Mouse (Mus musculus) testis, adult 2 months (tissue): ENCODE data around the gene Mdc1. TPM values are rescaled to one million over a fixed set of nuclear protein-coding genes. Genes with fewer than 3 reads are reported as not detected.

Experiments
- H3K27ac ChIP-seq: fragments of 200-500 bp; 2 replicates; pipeline ENCODE4 v1.5.1; 2012; ENCODE audit warnings: low read depth, low read length; ENCODE audit not compliant: control insufficient read depth, insufficient read depth
- H3K27me3 ChIP-seq: fragments of 200-500 bp; 2 replicates; pipeline ENCODE4 v1.6.1; 2012; ENCODE audit warnings: mild to moderate bottlenecking, low read length, moderate library complexity; ENCODE audit not compliant: control insufficient read depth, insufficient read depth
- H3K36me3 ChIP-seq: fragments of 200-500 bp; 2 replicates; pipeline ENCODE4 v1.6.1; 2012; ENCODE audit warnings: mild to moderate bottlenecking, low read length; ENCODE audit not compliant: control insufficient read depth, insufficient read depth
- H3K4me1 ChIP-seq: fragments of 200-500 bp; 2 replicates; pipeline ENCODE4 v1.6.1; 2012; ENCODE audit warnings: low read length; ENCODE audit not compliant: control insufficient read depth, insufficient read depth
- H3K4me3 ChIP-seq: fragments of 200-500 bp; 2 replicates; pipeline ENCODE4 v1.5.1; 2012; ENCODE audit warnings: low read depth, mild to moderate bottlenecking, low read length, moderate library complexity, mixed read lengths; ENCODE audit not compliant: control insufficient read depth
- CTCF ChIP-seq: fragments of 200-500 bp; IDR thresholded peaks from 2 replicates; pipeline ENCODE4 v1.5.1; 2012; ENCODE audit warnings: low read depth, mild to moderate bottlenecking, inconsistent platforms, low read length, moderate library complexity; ENCODE audit not compliant: control insufficient read depth, insufficient read depth, insufficient replicate concordance
- POLR2A ChIP-seq: fragments of 200-500 bp; IDR thresholded peaks from 2 replicates; pipeline ENCODE4 v1.6.1; 2012; ENCODE audit warnings: low read depth, mild to moderate bottlenecking, inconsistent platforms, low read length, moderate library complexity; ENCODE audit not compliant: control insufficient read depth
- polyA plus RNA-seq: library from polyadenylated mRNA; depleted of rRNA; stranded (reverse); fragments of >200 nt; gene quantifications from 2 replicates; pipeline ENCODE4 v1.2.3, GENCODE M21; 2012

The Mdc1 gene
- polyA plus RNA-seq, 1 experiment = 81.1 TPM

- Histone ChIP-seq H3K27ac (no peak overlapping the region), H3K27me3 (no peaks in the 10 kb centered on the region), H3K4me3 (peak overlapping the region; percentile 59), H3K36me3 (peaks cover 3% of the 10 kb centered on the region), H3K4me1 (peaks cover 15% of the 10 kb centered on the region)
- TF ChIP-seq POLR2A (no peak), CTCF (no peak)
Observed at GRCm38 (mm10) chr17:35859835-35860234, 18.5 kb downstream of the Mdc1 start.

- no peak for TF ChIP-seq POLR2A
- TF ChIP-seq CTCF = no peak
Observed at GRCm38 (mm10) chr17:35860831-35861197, 19.5 kb downstream of the Mdc1 start.

GRCm38 (mm10) chr17:35861198-35861857, 20.0 kb downstream of the Mdc1 start, which contains the start of gene Nrm:
Gene Nrm (plus strand): TSS chr17:35861318.
- Histone ChIP-seq H3K36me3 (peaks cover 2% of the 10 kb centered on the region), H3K27ac (peak within 1 kb of the TSS; percentile 84), H3K4me3 (peak within 1 kb of the TSS; percentile 89), H3K4me1 (peaks cover 25% of the 10 kb centered on the region), H3K27me3 (peaks cover 5% of the 10 kb centered on the region)
- TF ChIP-seq CTCF = no peak
- peak; percentile 69 for TF ChIP-seq POLR2A

More at GRCm38 (mm10) chr17:35860831-35861197, 19.5 kb downstream of the Mdc1 start:
- Histone ChIP-seq H3K4me1 (peaks cover 20% of the 10 kb centered on the region), H3K4me3 (peak overlapping the region; percentile 89), H3K36me3 (peaks cover 2% of the 10 kb centered on the region), H3K27ac (peak overlapping the region; percentile 84), H3K27me3 (peaks cover under 1% of the 10 kb centered on the region)

- Histone ChIP-seq H3K27me3 (peaks cover 9% of the 10 kb centered on the region), H3K4me1 (peaks cover 44% of the 10 kb centered on the region), H3K27ac (peak overlapping the region; percentile 30; the same call in 1 of the 2 replicates), H3K4me3 (peak overlapping the region; percentile 92), H3K36me3 (no peaks in the 10 kb centered on the region)
- TF ChIP-seq CTCF = no peak
- no peak for TF ChIP-seq POLR2A
Observed at GRCm38 (mm10) chr17:35864832-35865353, 23.6 kb downstream of the Mdc1 start.

- no peaks in the 10 kb centered on the region for H3K36me3 ChIP-seq
- peaks cover 9% of the 10 kb centered on the region for H3K27me3 ChIP-seq
- H3K4me3 ChIP-seq = peak within 1 kb of the TSS; percentile 92
- H3K4me1 ChIP-seq = peaks cover 43% of the 10 kb centered on the region
- peak within 1 kb of the TSS; percentile 91 for H3K27ac ChIP-seq
- TF ChIP-seq POLR2A (peak; percentile 35; the same call in 1 of the 2 replicates), CTCF (no peak)
Observed at GRCm38 (mm10) chr17:35865481-35866280, 24.4 kb downstream of the Mdc1 start, which contains the start of gene Ppp1r18. Gene Ppp1r18 (plus strand): TSS chr17:35865593.

- H3K4me3 ChIP-seq = peak overlapping the region; percentile 92
- peaks cover 9% of the 10 kb centered on the region for H3K27me3 ChIP-seq
- peak overlapping the region; percentile 91 for H3K27ac ChIP-seq
- H3K36me3 ChIP-seq = no peaks in the 10 kb centered on the region
- no peak for TF ChIP-seq CTCF
- no peak for TF ChIP-seq POLR2A
- peaks cover 39% of the 10 kb centered on the region for H3K4me1 ChIP-seq
Observed at GRCm38 (mm10) chr17:35866281-35866831, 25.0 kb downstream of the Mdc1 start.
